Mouse (Mus musculus) CH12.LX (cell line): ENCODE data around the gene Ube2f.

Experiments
- CTCF ChIP-seq, 2 experiments: IDR thresholded peaks in 1 of 2; conservative IDR thresholded peaks in 1 of 2; 2 replicates each; pipeline ENCODE4 v1.5.1; 2011 to 2012; ENCODE audit warnings: low read depth in 2 of 2, low read length in 2 of 2, improper control_type of control experiment in 1 of 2, inconsistent platforms in 1 of 2, mild to moderate bottlenecking in 1 of 2, moderate library complexity in 1 of 2
- NELFE ChIP-seq: IDR thresholded peaks from 2 replicates; pipeline ENCODE4 v1.6.1; 2011; ENCODE audit warnings: low read depth, low read length, improper control_type of control experiment
- POLR2A ChIP-seq: IDR thresholded peaks from 2 replicates; pipeline ENCODE4 v1.6.1; 2011; ENCODE audit warnings: low read depth, mild to moderate bottlenecking, improper control_type of control experiment, low read length
- POLR2AphosphoS2 ChIP-seq: IDR thresholded peaks from 2 replicates; pipeline ENCODE4 v1.6.1; 2011; ENCODE audit warnings: low read depth, low read length, improper control_type of control experiment
- USF1 ChIP-seq: IDR thresholded peaks from 2 replicates; pipeline ENCODE4 v1.6.1; 2014; ENCODE audit warnings: low read depth, mild to moderate bottlenecking, inconsistent platforms, low read length, improper control_type of control experiment

GRCm38 (mm10) chr1:91206336-91206735 is 43.8 kb upstream of the Ube2f start:
- TF ChIP-seq CTCF (conservative IDR thresholded peaks at IDR 0.05 in 1 of 2, IDR thresholded peaks at IDR 0.05 in 1 of 2; ENCODE audit: low read depth in 2 of 2, low read length in 2 of 2) (no peak), POLR2AphosphoS2 (no peak), NELFE (no peak), POLR2A (no peak), USF1 (no peak)
